Mouse (Mus musculus): Measurements from ENCODE around the gene Gm30191.
"Not testable (repeated sequence)": the region's sequence is repeated elsewhere in the genome, so short reads cannot be mapped to it uniquely, and the experiment has no call there.

The Gm30191 gene

GRCm38 (mm10) chr4:134252131-134252910, 5.6 kb downstream of the Gm30191 start:
- peak; percentile 45 to 54 for DNase-seq

- DNase-seq: no peak
Measured at GRCm38 (mm10) chr4:134252911-134253721, 6.4 kb downstream of the Gm30191 start.

GRCm38 (mm10) chr4:134253722-134254324, 7.1 kb downstream of the Gm30191 start, which contains the start of gene Grrp1:
Gene Grrp1, minus strand, starts transcription at chr4:134254106.
- DNase-seq: peak in 1 of 2 experiments; percentile 27

GRCm38 (mm10) chr4:134254835-134255234, 8.1 kb downstream of the Gm30191 start:
- DNase-seq: no peak

- no peak for DNase-seq
Measured at GRCm38 (mm10) chr4:134255854-134256253, 9.1 kb downstream of the Gm30191 start.

- DNase-seq: no peak
Measured at GRCm38 (mm10) chr4:134256407-134257197, 9.9 kb downstream of the Gm30191 start.

GRCm38 (mm10) chr4:134257198-134258009, 10.7 kb downstream of the Gm30191 start:
- no peak for DNase-seq

- DNase-seq: peak; percentile 34 to 46
Measured at GRCm38 (mm10) chr4:134258354-134258753, 11.6 kb downstream of the Gm30191 start.

- DNase-seq: peak; percentile 48 to 71
Measured at GRCm38 (mm10) chr4:134263191-134263590, 16.5 kb downstream of the Gm30191 start.

GRCm38 (mm10) chr4:134265860-134266585, 19.3 kb downstream of the Gm30191 start:
- no peak for DNase-seq

GRCm38 (mm10) chr4:134268102-134268655, 21.4 kb downstream of the Gm30191 start:
- DNase-seq: no peak

GRCm38 (mm10) chr4:134269622-134270021, 22.9 kb downstream of the Gm30191 start:
- not testable (repeated sequence) for DNase-seq

- no peak for DNase-seq
Measured at GRCm38 (mm10) chr4:134271979-134272378, 25.2 kb downstream of the Gm30191 start.

GRCm38 (mm10) chr4:134272731-134273416, 26.1 kb downstream of the Gm30191 start:
- no peak for DNase-seq

GRCm38 (mm10) chr4:134273417-134274345, 26.9 kb downstream of the Gm30191 start:
- peak; percentile 38 to 54 for DNase-seq

- no peak for DNase-seq
Measured at GRCm38 (mm10) chr4:134284942-134285341, 38.2 kb downstream of the Gm30191 start.

- peak in 1 of 2 experiments; percentile 23 for DNase-seq
Measured at GRCm38 (mm10) chr4:134286226-134287167, 39.8 kb downstream of the Gm30191 start.
